Mouse (Mus musculus): ENCODE results near the gene Kcnj4. TPM values are rescaled to one million over a fixed set of nuclear protein-coding genes. Genes with fewer than 3 reads are reported as not detected.

Kcnj4 gene
- polyA plus RNA-seq, 1 experiment from 2014 or later = not detected

DNA sequence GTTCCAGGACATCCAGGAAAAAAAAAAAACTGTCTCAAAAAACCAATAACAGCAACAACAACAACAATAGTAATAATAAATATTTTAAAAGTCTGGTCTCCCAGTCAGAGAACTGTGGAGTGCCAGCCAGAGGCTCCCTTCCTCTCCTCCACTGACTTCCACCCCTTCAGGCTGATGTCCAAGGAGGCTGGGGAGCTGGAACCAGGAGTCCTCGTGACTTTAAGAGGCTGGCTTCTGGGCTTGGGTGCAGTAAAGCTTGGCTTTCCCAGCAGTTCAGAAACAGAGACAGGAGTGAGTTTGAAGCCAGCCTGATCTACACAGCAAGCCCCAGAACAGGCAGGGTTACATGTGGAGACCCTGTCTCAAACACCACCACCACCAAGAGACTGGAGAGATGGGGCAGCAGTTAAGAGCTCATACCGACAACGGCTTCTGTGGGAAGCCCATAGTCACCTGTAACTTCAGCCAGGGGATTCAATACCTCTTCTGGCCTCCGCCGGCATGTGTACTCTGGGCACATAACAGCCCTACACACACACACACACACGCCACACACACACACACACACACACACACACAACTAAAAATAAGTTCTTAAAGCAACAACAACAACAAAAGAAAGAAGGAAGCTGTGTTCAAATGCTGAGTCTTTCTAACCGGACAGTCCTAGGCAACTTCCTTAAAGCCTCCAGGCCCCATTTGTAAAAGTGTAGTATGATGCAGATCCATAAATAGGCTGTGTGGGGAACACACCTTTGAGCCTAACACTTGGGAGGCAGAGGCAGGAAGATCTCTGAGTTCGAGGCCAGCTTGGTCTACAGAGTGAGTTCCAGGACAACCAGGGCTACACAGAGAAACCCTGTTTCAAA, 59.0 kb downstream of the Kcnj4 start:
- H3K27me3 ChIP-seq (ENCODE audit: control insufficient read depth, insufficient read depth, low read length) = no peaks in the 10 kb centered on the region
- H3K9me3 ChIP-seq (ENCODE audit: control insufficient read depth, low read length) = no peaks in the 10 kb centered on the region
- no peak for DNase-seq (ENCODE audit: low spot score, missing footprints)
- no peak overlapping the region for H3K4me3 ChIP-seq (ENCODE audit: low read depth, low read length)
- peaks cover 6% of the 10 kb centered on the region for H3K4me1 ChIP-seq (ENCODE audit: control insufficient read depth, insufficient read depth, low read length)
- H3K36me3 ChIP-seq (ENCODE audit: control insufficient read depth, insufficient read depth, low read length) = no peaks in the 10 kb centered on the region
- no peak overlapping the region for H3K4me2 ChIP-seq
- WGBS = 88% methylated on average over 8 of the region's 8 CpGs
- no peak for ATAC-seq (ENCODE audit: low FRiP score)
- H3K9ac ChIP-seq (ENCODE audit: low read length) = no peak overlapping the region
- no peak overlapping the region for H3K27ac ChIP-seq (ENCODE audit: low read depth, low read length)

DNA sequence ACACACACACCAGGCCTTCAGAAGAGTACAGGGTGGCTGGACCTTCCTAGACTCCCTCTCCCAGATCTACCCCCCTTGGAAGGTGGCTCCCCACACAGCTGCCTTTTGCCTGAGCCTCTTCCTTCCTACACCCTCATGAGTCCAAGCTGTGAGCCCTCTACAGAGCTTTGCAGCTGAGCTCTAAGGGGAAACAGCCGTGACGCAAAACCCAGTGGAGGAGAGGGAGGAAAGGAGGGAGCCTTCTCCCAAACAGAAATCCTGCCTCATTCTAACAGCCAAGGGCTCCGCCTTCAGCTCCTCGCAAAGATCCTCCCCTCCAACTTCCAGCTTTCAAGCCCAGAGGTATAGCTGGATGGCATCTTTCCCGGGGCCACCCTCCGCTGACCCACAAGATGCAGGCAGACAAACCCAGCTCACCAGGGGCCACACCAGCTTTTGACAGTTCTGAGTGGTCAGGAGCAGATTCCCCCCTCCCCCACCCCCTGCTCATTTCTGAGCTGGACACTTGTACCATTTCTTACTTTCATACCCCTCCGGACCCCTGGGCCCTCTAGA, 61.1 kb downstream of the Kcnj4 start:
- H3K9ac ChIP-seq (ENCODE audit: low read length) = no peak overlapping the region
- H3K27me3 ChIP-seq (ENCODE audit: control insufficient read depth, insufficient read depth, low read length) = no peaks in the 10 kb centered on the region
- 58% methylated on average over 7 of the region's 7 CpGs for WGBS
- no peak overlapping the region for H3K4me2 ChIP-seq
- no peak overlapping the region for H3K4me3 ChIP-seq (ENCODE audit: low read depth, low read length)
- ATAC-seq (ENCODE audit: low FRiP score) = no peak
- no peaks in the 10 kb centered on the region for H3K9me3 ChIP-seq (ENCODE audit: control insufficient read depth, low read length)
- H3K27ac ChIP-seq (ENCODE audit: low read depth, low read length) = no peak overlapping the region
- DNase-seq (ENCODE audit: low spot score, missing footprints) = no peak
- H3K36me3 ChIP-seq (ENCODE audit: control insufficient read depth, insufficient read depth, low read length) = no peaks in the 10 kb centered on the region
- peaks cover 25% of the 10 kb centered on the region for H3K4me1 ChIP-seq (ENCODE audit: control insufficient read depth, insufficient read depth, low read length)

- Histone ChIP-seq H3K27ac (ENCODE audit: low read depth, low read length) (0 out of 2 replicates have a peak overlapping the region, but pooled peaks have one; percentile 95), H3K4me3 (ENCODE audit: low read depth, low read length) (no peak overlapping the region), H3K9ac (ENCODE audit: low read length) (peak overlapping the region; percentile 100; the same call in 1 of the 2 replicates), H3K9me3 (ENCODE audit: control insufficient read depth, low read length) (no peaks in the 10 kb centered on the region), H3K27me3 (ENCODE audit: control insufficient read depth, insufficient read depth, low read length) (no peaks in the 10 kb centered on the region), H3K4me2 (no peak overlapping the region), H3K36me3 (ENCODE audit: control insufficient read depth, insufficient read depth, low read length) (peaks cover 2% of the 10 kb centered on the region; the same call in 1 of the 2 replicates), H3K4me1 (ENCODE audit: control insufficient read depth, insufficient read depth, low read length) (peaks cover 34% of the 10 kb centered on the region)
- DNase-seq (ENCODE audit: low spot score, missing footprints) (no peak), ATAC-seq (ENCODE audit: low FRiP score) (no peak)
- 79% methylated on average over 9 of the region's 9 CpGs for WGBS
Observed at GRCm38 (mm10) chr15:79442961-79443518, 62.0 kb downstream of the Kcnj4 start.

DNA sequence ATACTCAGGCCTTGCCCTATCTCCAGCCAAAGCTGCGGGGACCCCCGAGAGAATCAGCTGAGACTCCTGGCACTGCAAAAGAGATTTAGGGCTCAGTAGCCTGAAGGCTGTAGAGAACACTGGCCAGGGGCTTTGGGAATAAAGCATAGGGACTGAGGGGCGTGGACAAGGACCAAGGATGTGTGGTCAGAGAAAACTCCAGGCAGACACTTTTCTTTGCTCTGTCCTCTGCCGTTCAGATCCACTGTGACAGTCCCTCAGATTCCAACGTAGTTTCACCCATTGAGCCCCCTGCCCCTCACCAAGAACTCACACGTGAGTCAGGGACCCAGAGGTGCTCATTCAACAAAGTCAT, 62.8 kb downstream of the Kcnj4 start:
- no peak for DNase-seq (ENCODE audit: low spot score, missing footprints)
- H3K36me3 ChIP-seq (ENCODE audit: control insufficient read depth, insufficient read depth, low read length) = peaks cover 10% of the 10 kb centered on the region; the same call in 1 of the 2 replicates
- peak overlapping the region; percentile 100 for H3K9ac ChIP-seq (ENCODE audit: low read length)
- H3K27ac ChIP-seq (ENCODE audit: low read depth, low read length) = peak overlapping the region; percentile 95
- H3K4me2 ChIP-seq = peak overlapping the region; percentile 98
- 2% methylated on average over 6 of the region's 6 CpGs for WGBS
- no peaks in the 10 kb centered on the region for H3K9me3 ChIP-seq (ENCODE audit: control insufficient read depth, low read length)
- peaks cover 39% of the 10 kb centered on the region for H3K4me1 ChIP-seq (ENCODE audit: control insufficient read depth, insufficient read depth, low read length)
- H3K4me3 ChIP-seq (ENCODE audit: low read depth, low read length) = peak overlapping the region; percentile 95
- peak; percentile 47 for ATAC-seq (ENCODE audit: low FRiP score)
- H3K27me3 ChIP-seq (ENCODE audit: control insufficient read depth, insufficient read depth, low read length) = no peaks in the 10 kb centered on the region

GRCm38 (mm10) chr15:79441331-79442256, 63.4 kb downstream of the Kcnj4 start:
- Histone ChIP-seq H3K4me1 (ENCODE audit: control insufficient read depth, insufficient read depth, low read length) (peaks cover 43% of the 10 kb centered on the region), H3K9me3 (ENCODE audit: control insufficient read depth, low read length) (no peaks in the 10 kb centered on the region), H3K9ac (ENCODE audit: low read length) (peak overlapping the region; percentile 100), H3K36me3 (ENCODE audit: control insufficient read depth, insufficient read depth, low read length) (peaks cover 10% of the 10 kb centered on the region; the same call in 1 of the 2 replicates), H3K4me2 (peak overlapping the region; percentile 98), H3K4me3 (ENCODE audit: low read depth, low read length) (peak overlapping the region; percentile 95), H3K27me3 (ENCODE audit: control insufficient read depth, insufficient read depth, low read length) (no peaks in the 10 kb centered on the region), H3K27ac (ENCODE audit: low read depth, low read length) (peak overlapping the region; percentile 95)
- peak; percentile 80 for ATAC-seq (ENCODE audit: low FRiP score)
- WGBS = under 1% methylated on average over 75 of the region's 107 CpGs
- peak; percentile 97 for DNase-seq (ENCODE audit: low spot score, missing footprints)

- DNase-seq (ENCODE audit: low spot score, missing footprints) (no peak), ATAC-seq (ENCODE audit: low FRiP score) (peak; percentile 51)
- Histone ChIP-seq H3K9ac (ENCODE audit: low read length) (peak overlapping the region; percentile 100), H3K4me2 (peak overlapping the region; percentile 98), H3K9me3 (ENCODE audit: control insufficient read depth, low read length) (no peaks in the 10 kb centered on the region), H3K36me3 (ENCODE audit: control insufficient read depth, insufficient read depth, low read length) (peaks cover 11% of the 10 kb centered on the region), H3K27ac (ENCODE audit: low read depth, low read length) (peak overlapping the region; percentile 95), H3K4me3 (ENCODE audit: low read depth, low read length) (peak overlapping the region; percentile 95), H3K4me1 (ENCODE audit: control insufficient read depth, insufficient read depth, low read length) (peaks cover 51% of the 10 kb centered on the region), H3K27me3 (ENCODE audit: control insufficient read depth, insufficient read depth, low read length) (no peaks in the 10 kb centered on the region)
- 26% methylated on average over 11 of the region's 11 CpGs for WGBS
Observed at GRCm38 (mm10) chr15:79440651-79441330, 64.2 kb downstream of the Kcnj4 start.

- WGBS = 79% methylated on average over 4 of the region's 4 CpGs
- DNase-seq (ENCODE audit: low spot score, missing footprints) (no peak), ATAC-seq (ENCODE audit: low FRiP score) (no peak)
- peaks cover 56% of the 10 kb centered on the region for H3K4me1 ChIP-seq (ENCODE audit: control insufficient read depth, insufficient read depth, low read length)
- peak overlapping the region; percentile 98 for H3K4me2 ChIP-seq
- H3K36me3 ChIP-seq (ENCODE audit: control insufficient read depth, insufficient read depth, low read length) = peaks cover 16% of the 10 kb centered on the region
- no peaks in the 10 kb centered on the region for H3K27me3 ChIP-seq (ENCODE audit: control insufficient read depth, insufficient read depth, low read length)
- H3K9ac ChIP-seq (ENCODE audit: low read length) = peak overlapping the region; percentile 100
- H3K27ac ChIP-seq (ENCODE audit: low read depth, low read length) = no peak overlapping the region
- H3K4me3 ChIP-seq (ENCODE audit: low read depth, low read length) = peak overlapping the region; percentile 95
- no peaks in the 10 kb centered on the region for H3K9me3 ChIP-seq (ENCODE audit: control insufficient read depth, low read length)
Observed at GRCm38 (mm10) chr15:79440223-79440622, 64.8 kb downstream of the Kcnj4 start.

DNA sequence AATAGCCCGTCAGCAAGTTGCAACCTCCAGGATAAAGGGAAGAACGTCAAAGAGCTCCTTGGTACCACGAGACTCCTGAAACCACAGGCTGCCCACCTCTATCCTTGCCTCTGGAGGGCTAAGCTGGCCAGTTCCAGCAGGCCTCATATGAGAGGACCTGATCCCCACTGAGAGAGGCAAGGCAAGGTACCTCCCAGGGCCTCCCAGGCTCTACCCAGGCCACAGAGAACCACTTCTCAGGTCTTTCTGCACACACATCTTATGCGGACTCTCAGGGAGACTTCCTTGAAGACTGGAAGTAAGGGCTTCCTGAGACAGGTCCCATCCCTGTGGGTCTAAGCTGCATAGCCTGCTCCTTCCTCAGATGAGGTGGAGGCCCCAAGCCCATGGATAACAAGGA, 65.7 kb downstream of the Kcnj4 start:
- H3K27me3 ChIP-seq (ENCODE audit: control insufficient read depth, insufficient read depth, low read length) = no peaks in the 10 kb centered on the region
- no peak for ATAC-seq (ENCODE audit: low FRiP score)
- 0 out of 2 replicates have a peak overlapping the region, but pooled peaks have one; percentile 4 for H3K9ac ChIP-seq (ENCODE audit: low read length)
- 79% methylated on average over 4 of the region's 4 CpGs for WGBS
- peaks cover 59% of the 10 kb centered on the region for H3K4me1 ChIP-seq (ENCODE audit: control insufficient read depth, insufficient read depth, low read length)
- H3K9me3 ChIP-seq (ENCODE audit: control insufficient read depth, low read length) = no peaks in the 10 kb centered on the region
- H3K36me3 ChIP-seq (ENCODE audit: control insufficient read depth, insufficient read depth, low read length) = peaks cover 23% of the 10 kb centered on the region
- H3K27ac ChIP-seq (ENCODE audit: low read depth, low read length) = no peak overlapping the region
- H3K4me3 ChIP-seq (ENCODE audit: low read depth, low read length) = peak overlapping the region; percentile 95; the same call in 1 of the 2 replicates
- DNase-seq (ENCODE audit: low spot score, missing footprints) = no peak
- peak overlapping the region; percentile 98 for H3K4me2 ChIP-seq
